Mouse (Mus musculus): ENCODE data around the gene Gdpd1. TPM values are rescaled to one million over a fixed set of nuclear protein-coding genes. Genes with fewer than 3 reads are reported as not detected.
"Not testable (repeated sequence)": the region's sequence is repeated elsewhere in the genome, so short reads cannot be mapped to it uniquely, and the experiment has no call there.

Gdpd1 gene
- polyA plus RNA-seq, 1 experiment from 2014 or later, result 23.1 TPM

DNA sequence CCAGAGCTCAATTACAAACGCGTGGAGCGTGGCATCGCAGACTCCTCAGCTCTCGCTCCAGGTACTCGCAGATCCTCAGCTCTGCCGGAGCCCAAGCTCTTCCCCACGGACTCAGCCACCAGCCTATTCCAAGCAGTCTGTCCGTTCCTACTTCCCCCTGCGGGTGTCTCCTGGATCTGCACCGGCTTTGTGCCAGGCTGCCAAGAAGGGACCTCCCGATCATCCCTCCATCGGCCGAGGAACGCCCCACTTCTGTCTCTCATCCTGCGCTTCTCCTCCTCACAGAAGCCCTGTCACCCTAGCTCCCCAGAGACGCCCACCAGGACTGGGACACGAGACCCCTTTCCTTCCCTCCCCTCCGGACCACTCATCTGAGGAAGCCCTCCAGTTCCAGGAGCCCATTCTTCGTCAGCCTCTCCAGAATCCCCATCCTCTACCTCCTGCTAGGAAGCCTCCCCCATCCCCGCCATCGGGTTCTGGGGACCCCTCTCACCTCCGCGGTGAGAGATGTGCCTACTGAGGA lies 458 bp downstream of the Gdpd1 start:
- H3K4me2 ChIP-seq, result peak overlapping the region; percentile 98
- no peaks in the 10 kb centered on the region for H3K27me3 ChIP-seq (replicated peaks)
- H3K36me3 ChIP-seq, result peaks cover 23% of the 10 kb centered on the region
- under 1% methylated on average over 24 of the region's 24 CpGs for WGBS
- H3K27ac ChIP-seq (replicated peaks), result peak overlapping the region; percentile 86
- H3K4me1 ChIP-seq, result peaks cover 20% of the 10 kb centered on the region
- H3K4me3 ChIP-seq, result peak overlapping the region; percentile 81
- 0 out of 2 replicates have a peak, but pooled peaks have one; percentile 21 for ATAC-seq (ENCODE audit: extremely low read depth, insufficient number of reproducible peaks, low FRiP score, low TSS enrichment)
- H3K9ac ChIP-seq, result peak overlapping the region; percentile 93
- H3K9me3 ChIP-seq, result no peaks in the 10 kb centered on the region

DNA sequence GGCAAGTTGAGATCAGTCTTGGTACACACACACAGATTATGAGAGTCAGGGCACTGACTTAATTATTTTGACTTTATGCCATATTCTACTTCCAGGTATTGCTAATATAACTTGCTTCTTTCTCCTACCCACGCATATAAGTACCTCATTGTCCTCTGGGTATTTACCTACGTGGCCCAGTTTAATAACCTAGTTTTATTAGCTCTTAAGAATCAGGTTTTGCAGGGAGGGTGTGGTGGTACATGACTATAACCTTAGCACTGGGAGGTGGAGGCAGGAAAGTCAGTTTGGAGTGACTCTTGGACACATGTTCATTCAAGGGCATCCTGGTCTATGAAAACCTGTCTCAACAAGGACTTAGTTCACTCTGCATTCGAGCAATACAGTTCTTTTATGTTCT lies 11.8 kb downstream of the Gdpd1 start:
- Histone ChIP-seq H3K36me3 (peaks cover 41% of the 10 kb centered on the region), H3K9ac (no peak overlapping the region), H3K4me1 (no peaks in the 10 kb centered on the region), H3K4me2 (no peak overlapping the region), H3K27ac (replicated peaks) (no peak overlapping the region), H3K4me3 (no peak overlapping the region), H3K27me3 (replicated peaks) (no peaks in the 10 kb centered on the region), H3K9me3 (no peaks in the 10 kb centered on the region)
- ATAC-seq (ENCODE audit: extremely low read depth, insufficient number of reproducible peaks, low FRiP score, low TSS enrichment), result no peak
- WGBS, result 65% methylated on average over 3 of the region's 3 CpGs

- no peak overlapping the region for H3K27ac ChIP-seq (replicated peaks)
- no peak overlapping the region for H3K4me3 ChIP-seq
- peaks cover 54% of the 10 kb centered on the region for H3K36me3 ChIP-seq
- ATAC-seq (ENCODE audit: extremely low read depth, insufficient number of reproducible peaks, low FRiP score, low TSS enrichment), result no peak
- WGBS, result 96% methylated on average over 2 of the region's 2 CpGs
- H3K4me2 ChIP-seq, result no peak overlapping the region
- no peaks in the 10 kb centered on the region for H3K9me3 ChIP-seq
- no peaks in the 10 kb centered on the region for H3K27me3 ChIP-seq (replicated peaks)
- no peak overlapping the region for H3K9ac ChIP-seq
- no peaks in the 10 kb centered on the region for H3K4me1 ChIP-seq
Observed at GRCm38 (mm10) chr11:87060410-87060809, 13.5 kb downstream of the Gdpd1 start.

DNA sequence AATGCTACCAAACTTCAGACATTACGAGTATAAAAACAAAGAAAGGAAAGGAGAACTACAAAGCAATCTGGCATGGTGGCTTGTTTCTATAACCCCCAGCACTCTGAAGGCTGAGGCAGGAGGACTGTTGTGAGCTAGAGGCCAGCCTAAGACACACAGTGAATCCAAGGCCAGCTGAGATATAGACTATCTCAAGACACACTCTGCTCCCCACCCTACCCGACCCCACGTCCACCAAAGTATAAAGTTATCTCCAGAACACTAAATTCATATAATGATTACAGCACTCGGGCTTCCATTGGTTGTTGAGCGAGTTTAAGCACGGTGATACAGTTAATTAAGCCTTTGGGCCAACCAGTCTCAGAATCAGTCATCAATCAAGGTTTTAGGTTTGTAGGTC lies 17.6 kb downstream of the Gdpd1 start:
- Histone ChIP-seq H3K4me2 (no peak overlapping the region), H3K4me3 (no peak overlapping the region), H3K27ac (replicated peaks) (no peak overlapping the region), H3K36me3 (peaks cover 49% of the 10 kb centered on the region), H3K9ac (no peak overlapping the region), H3K9me3 (no peaks in the 10 kb centered on the region), H3K27me3 (replicated peaks) (no peaks in the 10 kb centered on the region), H3K4me1 (no peaks in the 10 kb centered on the region)
- ATAC-seq (ENCODE audit: extremely low read depth, insufficient number of reproducible peaks, low FRiP score, low TSS enrichment), result no peak
- 75% methylated on average over 6 of the region's 6 CpGs for WGBS

DNA sequence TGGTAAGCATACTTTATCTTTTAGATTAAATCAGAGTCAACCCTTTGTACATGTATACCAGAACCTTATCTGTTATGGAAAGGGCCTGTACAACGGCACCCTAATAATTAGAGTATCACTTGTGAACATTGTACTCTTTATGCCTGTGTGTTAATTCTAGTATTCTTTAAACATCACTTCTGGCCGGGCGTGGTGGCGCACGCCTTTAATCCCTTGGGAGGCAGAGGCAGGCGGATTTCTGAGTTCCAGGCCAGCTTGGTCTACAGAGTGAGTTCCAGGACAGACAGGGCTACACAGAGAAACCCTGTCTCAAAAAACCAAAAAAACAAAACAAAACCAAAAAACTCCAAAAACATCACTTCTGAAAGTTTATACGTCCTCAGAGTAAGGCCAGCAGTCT lies 25.0 kb downstream of the Gdpd1 start:
- H3K9ac ChIP-seq; H3K9me3 ChIP-seq; H3K4me1 ChIP-seq; H3K27ac ChIP-seq (replicated peaks); ATAC-seq (ENCODE audit: extremely low read depth, insufficient number of reproducible peaks, low FRiP score, low TSS enrichment); H3K27me3 ChIP-seq (replicated peaks); H3K4me3 ChIP-seq; H3K4me2 ChIP-seq: not testable (repeated sequence)
- WGBS, result 86% methylated on average over 7 of the region's 7 CpGs
- peaks cover 56% of the 10 kb centered on the region for H3K36me3 ChIP-seq

- WGBS, result 78% methylated on average over 5 of the region's 5 CpGs
- Histone ChIP-seq H3K27me3 (replicated peaks) (no peaks in the 10 kb centered on the region), H3K4me3 (no peak overlapping the region), H3K36me3 (peaks cover 72% of the 10 kb centered on the region), H3K27ac (replicated peaks) (no peak overlapping the region), H3K9me3 (no peaks in the 10 kb centered on the region), H3K4me1 (no peaks in the 10 kb centered on the region), H3K9ac (no peak overlapping the region), H3K4me2 (no peak overlapping the region)
- ATAC-seq (ENCODE audit: extremely low read depth, insufficient number of reproducible peaks, low FRiP score, low TSS enrichment), result no peak
Observed at GRCm38 (mm10) chr11:87046968-87047367, 26.9 kb downstream of the Gdpd1 start.

- Histone ChIP-seq H3K36me3 (peaks cover 75% of the 10 kb centered on the region), H3K27ac (replicated peaks) (no peak overlapping the region)
- 79% methylated on average over 3 of the region's 3 CpGs for WGBS
Observed at GRCm38 (mm10) chr11:87043052-87043451, 30.8 kb downstream of the Gdpd1 start.

DNA sequence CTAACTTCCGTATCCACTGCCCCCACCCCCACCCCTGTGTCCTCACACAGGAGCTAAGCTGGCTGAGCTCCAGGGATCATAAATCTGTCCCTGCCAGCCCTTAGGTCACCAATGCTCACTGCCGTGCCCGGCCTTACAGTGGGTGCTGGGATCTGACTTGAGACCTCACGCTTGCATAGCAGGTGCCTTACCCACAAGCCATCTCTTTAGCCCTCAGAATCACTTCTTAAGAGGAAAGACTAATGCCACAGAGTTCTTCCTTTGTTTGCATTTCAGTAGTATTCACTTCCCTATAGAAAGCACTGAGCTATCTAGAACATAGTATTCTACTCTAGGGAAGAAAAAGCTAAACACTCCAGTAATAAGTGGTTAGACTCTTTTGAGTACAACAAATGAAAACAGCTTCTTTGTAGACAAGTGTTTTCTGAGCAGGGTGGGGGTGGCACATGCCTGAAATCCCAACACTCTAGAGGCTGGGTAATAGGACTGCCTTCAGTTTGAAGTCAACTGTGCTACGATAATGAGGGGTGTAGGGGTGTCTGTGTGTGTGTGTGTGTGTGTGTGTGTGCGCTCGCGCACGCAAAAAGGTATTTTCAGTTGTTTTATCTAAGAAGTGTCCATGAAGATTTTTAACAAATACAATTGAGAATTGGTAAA lies 34.4 kb downstream of the Gdpd1 start:
- H3K4me2 ChIP-seq, result no peak overlapping the region
- ATAC-seq (ENCODE audit: extremely low read depth, insufficient number of reproducible peaks, low FRiP score, low TSS enrichment), result no peak
- no peaks in the 10 kb centered on the region for H3K27me3 ChIP-seq (replicated peaks)
- no peak overlapping the region for H3K9ac ChIP-seq
- no peak overlapping the region for H3K27ac ChIP-seq (replicated peaks)
- 80% methylated on average over 9 of the region's 9 CpGs for WGBS
- no peaks in the 10 kb centered on the region for H3K4me1 ChIP-seq
- peaks cover 83% of the 10 kb centered on the region for H3K36me3 ChIP-seq
- H3K9me3 ChIP-seq, result no peaks in the 10 kb centered on the region
- H3K4me3 ChIP-seq, result no peak overlapping the region

More at GRCm38 (mm10) chr11:87043052-87043451, 30.8 kb downstream of the Gdpd1 start:
- Histone ChIP-seq H3K4me1 (no peaks in the 10 kb centered on the region), H3K9ac (no peak overlapping the region), H3K27me3 (replicated peaks) (no peaks in the 10 kb centered on the region), H3K9me3 (no peaks in the 10 kb centered on the region), H3K4me2 (no peak overlapping the region), H3K4me3 (no peak overlapping the region)
- ATAC-seq (ENCODE audit: extremely low read depth, insufficient number of reproducible peaks, low FRiP score, low TSS enrichment), result no peak

GRCm38 (mm10) chr11:87036180-87036579 lies 37.7 kb downstream of the Gdpd1 start:
- no peak for ATAC-seq (ENCODE audit: extremely low read depth, insufficient number of reproducible peaks, low FRiP score, low TSS enrichment)

GRCm38 (mm10) chr11:87028212-87028611 lies 45.6 kb downstream of the Gdpd1 start:
- H3K27me3 ChIP-seq (replicated peaks), result no peaks in the 10 kb centered on the region
- no peak overlapping the region for H3K4me2 ChIP-seq
- H3K36me3 ChIP-seq, result peaks cover 5% of the 10 kb centered on the region
- H3K9ac ChIP-seq, result no peak overlapping the region
- H3K4me1 ChIP-seq, result peaks cover 20% of the 10 kb centered on the region
- H3K9me3 ChIP-seq, result no peaks in the 10 kb centered on the region
- no peak for ATAC-seq (ENCODE audit: extremely low read depth, insufficient number of reproducible peaks, low FRiP score, low TSS enrichment)
- H3K27ac ChIP-seq (replicated peaks), result no peak overlapping the region
- H3K4me3 ChIP-seq, result no peak overlapping the region
- WGBS, result 75% methylated on average over 3 of the region's 3 CpGs

More at GRCm38 (mm10) chr11:87036180-87036579, 37.7 kb downstream of the Gdpd1 start:
- 0 out of 2 replicates have a peak, but pooled peaks cover 6% of the 10 kb centered on the region for H3K4me1 ChIP-seq
- no peaks in the 10 kb centered on the region for H3K27me3 ChIP-seq (replicated peaks)
- WGBS, result 53% methylated on average over 4 of the region's 4 CpGs
- no peak overlapping the region for H3K4me3 ChIP-seq
- no peak overlapping the region for H3K9ac ChIP-seq
- H3K9me3 ChIP-seq, result no peaks in the 10 kb centered on the region
- H3K4me2 ChIP-seq, result no peak overlapping the region
- H3K27ac ChIP-seq (replicated peaks), result no peak overlapping the region
- H3K36me3 ChIP-seq, result peaks cover 66% of the 10 kb centered on the region

DNA sequence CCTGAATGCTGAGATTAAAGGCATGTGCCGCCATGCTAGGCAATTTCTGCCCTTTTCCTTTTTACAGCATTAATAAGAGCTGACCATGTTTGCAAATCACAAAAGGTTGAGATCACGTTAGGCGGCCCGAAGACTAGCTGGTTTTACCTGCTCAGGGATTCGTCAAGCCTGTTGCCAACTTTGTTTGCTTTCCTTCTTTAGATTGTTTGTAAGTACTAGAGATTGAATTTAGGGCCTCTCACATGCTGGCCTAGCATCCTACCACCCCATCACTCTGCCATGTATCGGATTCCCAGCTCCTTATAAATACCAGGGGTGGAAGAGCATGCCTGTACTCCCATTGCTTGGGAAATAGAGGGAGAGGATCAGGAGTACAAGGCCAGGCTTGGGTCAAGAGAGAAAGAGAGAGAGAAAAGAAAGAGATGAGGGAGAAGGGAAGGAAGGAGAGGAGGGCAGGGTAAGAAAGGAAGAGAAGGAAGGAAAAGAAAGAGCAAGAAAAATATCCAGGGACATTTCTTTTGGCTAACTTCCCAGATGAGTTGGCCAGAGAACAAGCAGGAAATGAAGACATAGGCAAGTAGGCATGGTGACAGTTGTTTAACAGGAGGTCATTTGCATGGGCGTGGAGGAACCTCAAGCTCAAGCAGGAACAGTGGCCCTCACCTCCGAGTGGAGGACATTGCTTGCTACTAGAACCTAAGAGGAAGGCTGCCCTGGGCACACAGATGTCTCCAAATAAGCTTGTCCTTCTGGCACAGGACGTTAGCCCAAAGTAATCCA lies 47.6 kb downstream of the Gdpd1 start:
- no peak overlapping the region for H3K9ac ChIP-seq
- H3K4me3 ChIP-seq, result no peak overlapping the region
- ATAC-seq (ENCODE audit: extremely low read depth, insufficient number of reproducible peaks, low FRiP score, low TSS enrichment), result no peak
- H3K27me3 ChIP-seq (replicated peaks), result no peaks in the 10 kb centered on the region
- H3K4me1 ChIP-seq, result peaks cover 15% of the 10 kb centered on the region
- no peak overlapping the region for H3K4me2 ChIP-seq
- H3K27ac ChIP-seq (replicated peaks), result peak overlapping the region; percentile 71
- H3K36me3 ChIP-seq, result no peaks in the 10 kb centered on the region
- no peaks in the 10 kb centered on the region for H3K9me3 ChIP-seq
- WGBS, result 66% methylated on average over 9 of the region's 9 CpGs

Measured in heart, embryonic 13.5 days (tissue).